Mouse (Mus musculus) stomach, embryonic 15.5 days (tissue): Measurements from ENCODE around the gene Auts2. TPM values are rescaled to one million over a fixed set of nuclear protein-coding genes. Genes with fewer than 3 reads are reported as not detected.

Experiments used
- ATAC-seq: fragments of 200-750 bp; cut with Nextera tagmentation; 2 replicates; pipeline ENCODE4 v1.8.0; 2017; ENCODE audit warnings: low read depth, moderate number of reproducible peaks, moderate TSS enrichment; ENCODE audit not compliant: insufficient read depth, low FRiP score
- H3K27ac ChIP-seq: fragments of 300-500 bp; sonication (generic); 2 replicates; pipeline ENCODE4 v1.5.1; 2015; ENCODE audit warnings: mild to moderate bottlenecking, inconsistent platforms
- H3K27me3 ChIP-seq: fragments of 300-500 bp; sonication (generic); replicated peaks from 2 replicates; pipeline ENCODE4 v1.6.1; 2015; ENCODE audit warnings: inconsistent platforms
- H3K36me3 ChIP-seq: fragments of 300-500 bp; sonication (generic); 2 replicates; pipeline ENCODE4 v1.6.1; 2015; ENCODE audit warnings: inconsistent platforms
- H3K4me1 ChIP-seq: fragments of 300-500 bp; sonication (generic); 2 replicates; pipeline ENCODE4 v1.6.1; 2015; ENCODE audit warnings: inconsistent platforms
- H3K4me2 ChIP-seq: fragments of 300-500 bp; sonication (generic); 2 replicates; pipeline ENCODE4 v1.6.1; 2015; ENCODE audit warnings: mild to moderate bottlenecking, inconsistent platforms
- H3K4me3 ChIP-seq: fragments of 300-500 bp; sonication (generic); replicated peaks from 2 replicates; pipeline ENCODE4 v1.5.1; 2015; ENCODE audit warnings: inconsistent platforms
- H3K9ac ChIP-seq: fragments of 300-500 bp; sonication (generic); 2 replicates; pipeline ENCODE4 v1.6.1; 2015; ENCODE audit warnings: inconsistent platforms
- H3K9me3 ChIP-seq: fragments of 300-500 bp; sonication (generic); 2 replicates; pipeline ENCODE4 v1.6.1; 2016; ENCODE audit warnings: inconsistent platforms
- WGBS: fragments of 180-500 bp; shearing (Covaris S2); methylation state at CpG from one replicate; pipeline ENCODE4 v1.1.7; 2015; 5-methylcytosine and 5-hydroxymethylcytosine counted together
- polyA plus RNA-seq: library from polyadenylated mRNA; unstranded; fragments of >200 nt; fragmentation: Nextera tagmentation; extraction: Ambion mirVana; gene quantifications from 2 replicates; pipeline ENCODE4 v1.2.1, GENCODE M21; 2015

The Auts2 gene
- polyA plus RNA-seq, 1 experiment from 2014 or later = 25.5 TPM

- H3K9me3 ChIP-seq = no peaks in the 10 kb centered on the region
- H3K4me1 ChIP-seq = no peaks in the 10 kb centered on the region
- H3K9ac ChIP-seq = no peak overlapping the region
- H3K27me3 ChIP-seq = no peaks in the 10 kb centered on the region
- H3K27ac ChIP-seq = no peak overlapping the region
- no peak overlapping the region for H3K4me2 ChIP-seq
- no peaks in the 10 kb centered on the region for H3K36me3 ChIP-seq
- H3K4me3 ChIP-seq = no peak overlapping the region
- no peak for ATAC-seq
- WGBS = 87% methylated on average over 4 of the region's 4 CpGs
Measured at GRCm38 (mm10) chr5:131486527-131486926, 1056.6 kb downstream of the Auts2 start.

GRCm38 (mm10) chr5:131475278-131475677, 1067.9 kb downstream of the Auts2 start:
- no peak for ATAC-seq
- no peaks in the 10 kb centered on the region for H3K9me3 ChIP-seq
- H3K36me3 ChIP-seq = peaks cover 38% of the 10 kb centered on the region
- H3K9ac ChIP-seq = no peak overlapping the region
- H3K27ac ChIP-seq = no peak overlapping the region
- no peak overlapping the region for H3K4me3 ChIP-seq
- no peaks in the 10 kb centered on the region for H3K27me3 ChIP-seq
- no peaks in the 10 kb centered on the region for H3K4me1 ChIP-seq
- H3K4me2 ChIP-seq = no peak overlapping the region

- Histone ChIP-seq H3K4me1 (no peaks in the 10 kb centered on the region), H3K4me3 (no peak overlapping the region), H3K36me3 (peaks cover 36% of the 10 kb centered on the region), H3K4me2 (no peak overlapping the region), H3K9me3 (no peaks in the 10 kb centered on the region), H3K27me3 (no peaks in the 10 kb centered on the region), H3K27ac (no peak overlapping the region), H3K9ac (no peak overlapping the region)
- 96% methylated on average over 4 of the region's 4 CpGs for WGBS
- no peak for ATAC-seq
Measured at GRCm38 (mm10) chr5:131468609-131469008, 1074.5 kb downstream of the Auts2 start.

GRCm38 (mm10) chr5:131466131-131466530, 1077.0 kb downstream of the Auts2 start:
- 94% methylated on average over 9 of the region's 9 CpGs for WGBS
- H3K36me3 ChIP-seq = peaks cover 41% of the 10 kb centered on the region

DNA sequence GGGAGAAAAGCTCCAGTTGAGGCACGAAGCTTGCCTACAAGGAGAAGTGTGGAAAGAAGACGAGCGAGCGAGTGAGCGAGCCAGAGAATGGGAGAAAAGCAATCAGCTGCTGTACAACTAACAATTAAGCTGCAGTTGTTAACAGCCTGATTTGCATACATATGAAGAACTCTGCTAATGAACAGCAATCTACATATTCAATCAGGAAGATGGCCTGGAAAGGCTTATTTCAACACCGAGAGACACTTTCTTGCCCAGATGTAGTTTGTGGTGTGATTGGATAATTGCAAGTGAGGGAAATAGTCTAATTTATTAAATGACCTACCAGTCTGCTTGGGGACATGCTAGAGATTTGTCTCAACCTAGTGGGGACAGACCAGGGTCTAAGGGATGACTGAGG, 1079.7 kb downstream of the Auts2 start:
- no peaks in the 10 kb centered on the region for H3K9me3 ChIP-seq
- no peak overlapping the region for H3K9ac ChIP-seq
- no peaks in the 10 kb centered on the region for H3K4me1 ChIP-seq
- no peak overlapping the region for H3K4me3 ChIP-seq
- no peak overlapping the region for H3K27ac ChIP-seq
- WGBS = 95% methylated on average over 6 of the region's 6 CpGs
- H3K4me2 ChIP-seq = no peak overlapping the region
- H3K27me3 ChIP-seq = no peaks in the 10 kb centered on the region
- peaks cover 30% of the 10 kb centered on the region for H3K36me3 ChIP-seq
- no peak for ATAC-seq

More at GRCm38 (mm10) chr5:131466131-131466530, 1077.0 kb downstream of the Auts2 start:
- Histone ChIP-seq H3K4me1 (no peaks in the 10 kb centered on the region), H3K4me3 (no peak overlapping the region), H3K4me2 (no peak overlapping the region), H3K9me3 (no peaks in the 10 kb centered on the region), H3K27me3 (no peaks in the 10 kb centered on the region), H3K27ac (no peak overlapping the region), H3K9ac (no peak overlapping the region)
- ATAC-seq = no peak

DNA sequence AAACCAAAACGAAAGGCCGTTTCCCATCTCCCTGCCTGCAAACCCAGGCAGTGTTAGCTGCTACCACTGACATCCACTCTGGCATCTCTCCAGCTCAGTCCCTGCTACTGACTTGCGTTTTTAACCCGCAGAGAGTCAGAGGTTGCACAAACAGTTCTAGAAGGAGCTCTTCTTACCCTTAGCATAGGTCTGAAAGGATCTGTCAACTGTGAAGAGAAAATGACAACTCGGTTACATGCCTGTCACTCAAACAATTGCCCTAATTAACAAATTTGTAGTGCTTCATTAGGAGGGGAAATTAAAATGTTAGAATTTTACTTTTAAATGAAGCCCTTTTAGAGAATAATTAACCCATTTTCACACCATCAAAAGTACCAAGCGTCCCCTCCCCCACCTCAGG, 1083.2 kb downstream of the Auts2 start:
- no peak overlapping the region for H3K4me3 ChIP-seq
- peaks cover 42% of the 10 kb centered on the region for H3K36me3 ChIP-seq
- no peaks in the 10 kb centered on the region for H3K9me3 ChIP-seq
- ATAC-seq = no peak
- no peaks in the 10 kb centered on the region for H3K4me1 ChIP-seq
- no peak overlapping the region for H3K9ac ChIP-seq
- 82% methylated on average over 6 of the region's 6 CpGs for whole genome bisulfite sequencing
- no peak overlapping the region for H3K27ac ChIP-seq
- H3K4me2 ChIP-seq = no peak overlapping the region
- no peaks in the 10 kb centered on the region for H3K27me3 ChIP-seq

DNA sequence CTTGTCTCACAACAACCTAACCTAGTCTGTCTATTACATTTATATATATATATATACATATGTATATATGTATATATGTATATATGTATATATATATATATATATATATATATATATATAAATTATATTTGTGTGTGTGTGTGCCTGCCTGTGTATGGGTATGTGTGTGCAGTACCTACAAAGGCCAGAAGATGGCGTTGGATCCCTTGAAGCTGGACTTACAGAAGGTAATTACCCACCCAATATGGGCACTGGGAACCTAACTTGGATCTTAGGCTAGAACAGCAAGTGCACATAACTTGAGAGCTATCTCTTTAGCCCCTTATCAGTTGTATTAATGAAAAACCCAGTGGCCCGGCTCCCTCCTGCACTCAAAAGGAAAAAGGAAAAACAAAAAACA, 1083.6 kb downstream of the Auts2 start:
- H3K9ac ChIP-seq = no peak overlapping the region
- H3K4me2 ChIP-seq = no peak overlapping the region
- no peaks in the 10 kb centered on the region for H3K27me3 ChIP-seq
- ATAC-seq = no peak
- WGBS = 59% methylated on average over 2 of the region's 2 CpGs
- H3K9me3 ChIP-seq = no peaks in the 10 kb centered on the region
- H3K36me3 ChIP-seq = peaks cover 42% of the 10 kb centered on the region
- no peak overlapping the region for H3K4me3 ChIP-seq
- H3K27ac ChIP-seq = no peak overlapping the region
- no peaks in the 10 kb centered on the region for H3K4me1 ChIP-seq

GRCm38 (mm10) chr5:131458700-131459099, 1084.4 kb downstream of the Auts2 start:
- no peak for ATAC-seq
- H3K4me1 ChIP-seq = no peaks in the 10 kb centered on the region
- H3K4me2 ChIP-seq = no peak overlapping the region
- H3K27me3 ChIP-seq = no peaks in the 10 kb centered on the region
- H3K9me3 ChIP-seq = no peaks in the 10 kb centered on the region
- no peak overlapping the region for H3K9ac ChIP-seq
- H3K27ac ChIP-seq = no peak overlapping the region
- H3K36me3 ChIP-seq = peaks cover 43% of the 10 kb centered on the region
- no peak overlapping the region for H3K4me3 ChIP-seq
- 82% methylated on average over 6 of the region's 6 CpGs for whole genome bisulfite sequencing

DNA sequence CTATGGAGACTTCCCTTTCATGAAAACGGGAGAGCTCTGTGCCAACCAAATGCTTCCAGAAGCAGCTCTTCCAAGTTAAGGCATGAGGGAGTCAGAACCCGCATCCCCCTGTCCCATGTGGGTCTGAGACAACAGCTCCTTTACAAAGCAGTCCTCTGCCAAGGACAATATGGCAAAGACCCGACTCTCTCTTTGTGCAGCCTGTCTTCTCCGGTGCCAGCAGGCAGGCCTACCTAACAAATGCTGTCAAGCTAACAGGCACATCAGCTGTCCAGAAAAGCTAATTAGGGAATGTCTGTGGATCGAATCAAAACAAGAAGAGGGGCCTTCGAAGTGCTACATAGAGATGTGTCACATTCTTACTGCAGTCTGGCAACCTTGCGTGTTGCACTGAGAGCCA, 1085.1 kb downstream of the Auts2 start:
- Histone ChIP-seq H3K9me3 (no peaks in the 10 kb centered on the region), H3K36me3 (peaks cover 36% of the 10 kb centered on the region), H3K27ac (no peak overlapping the region), H3K9ac (no peak overlapping the region), H3K4me3 (no peak overlapping the region), H3K4me2 (no peak overlapping the region), H3K27me3 (no peaks in the 10 kb centered on the region), H3K4me1 (no peaks in the 10 kb centered on the region)
- no peak for ATAC-seq
- 88% methylated on average over 7 of the region's 7 CpGs for WGBS

DNA sequence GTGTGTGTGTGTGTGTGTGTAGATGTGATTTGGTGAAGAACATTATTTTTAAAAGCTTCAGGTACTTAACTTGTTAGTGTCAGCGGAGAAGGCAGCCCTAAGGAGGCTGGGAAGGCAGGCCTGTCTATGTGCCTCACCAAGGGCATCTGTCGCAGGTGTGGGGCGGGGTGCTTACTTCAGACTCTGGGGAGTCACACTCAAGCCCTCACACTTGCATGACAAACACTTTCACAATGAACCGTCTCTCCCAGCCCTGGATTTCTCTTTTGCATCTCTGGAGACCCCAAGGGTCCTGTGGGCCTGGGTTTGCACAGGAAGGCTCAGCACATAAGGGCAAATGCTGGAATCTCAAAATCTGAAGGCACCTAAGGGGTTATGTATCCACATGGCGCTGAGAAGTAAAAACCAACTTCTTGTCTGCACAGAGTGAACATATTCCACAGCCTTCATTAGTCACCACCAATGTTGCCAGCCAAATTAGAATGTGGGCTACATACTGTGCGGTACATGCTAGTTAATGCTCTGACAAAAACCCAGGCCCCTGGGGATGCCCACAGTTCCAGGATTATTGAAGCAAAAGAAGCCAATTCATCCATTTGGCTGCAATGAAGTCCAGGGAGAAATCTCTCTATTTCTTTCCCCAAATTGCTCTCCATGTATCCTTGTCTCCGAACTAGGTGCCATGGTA, 1093.8 kb downstream of the Auts2 start:
- ATAC-seq = no peak
- H3K27ac ChIP-seq = no peak overlapping the region
- H3K4me1 ChIP-seq = no peaks in the 10 kb centered on the region
- 87% methylated on average over 7 of the region's 7 CpGs for WGBS
- no peak overlapping the region for H3K4me2 ChIP-seq
- peaks cover 62% of the 10 kb centered on the region for H3K36me3 ChIP-seq
- H3K9me3 ChIP-seq = no peaks in the 10 kb centered on the region
- no peak overlapping the region for H3K4me3 ChIP-seq
- H3K9ac ChIP-seq = no peak overlapping the region
- H3K27me3 ChIP-seq = no peaks in the 10 kb centered on the region

DNA sequence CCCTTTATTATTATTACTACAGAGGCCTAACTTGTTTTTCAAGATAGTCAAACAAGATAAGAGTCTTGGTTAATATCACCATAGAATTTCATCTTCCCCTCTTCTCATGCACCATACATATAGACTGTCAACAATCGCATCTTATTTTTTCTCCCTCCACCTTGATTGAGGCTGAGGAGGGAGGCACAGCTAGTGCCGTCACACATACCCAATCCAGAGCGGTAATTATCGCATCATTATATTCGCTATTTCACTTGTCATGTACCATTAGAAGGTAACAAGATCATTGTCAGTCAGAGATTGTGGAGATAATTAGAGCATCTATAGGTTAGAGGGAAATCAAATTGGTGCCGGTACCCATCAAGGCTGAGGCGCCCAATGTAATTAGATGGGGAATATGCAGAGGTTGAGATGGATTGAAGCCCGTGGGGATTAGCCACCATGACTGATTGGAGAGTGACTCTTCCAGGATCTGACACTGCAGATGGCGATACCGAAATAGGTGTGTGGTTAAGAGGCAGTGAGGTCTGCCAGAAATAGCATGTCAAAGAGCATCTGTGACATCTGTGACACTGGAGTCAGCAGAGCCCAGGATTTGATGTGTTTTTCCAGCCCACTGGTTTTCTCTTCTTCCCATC, 1107.8 kb downstream of the Auts2 start:
- no peaks in the 10 kb centered on the region for H3K4me1 ChIP-seq
- H3K27me3 ChIP-seq = no peaks in the 10 kb centered on the region
- no peak overlapping the region for H3K27ac ChIP-seq
- ATAC-seq = no peak
- H3K4me3 ChIP-seq = no peak overlapping the region
- H3K4me2 ChIP-seq = no peak overlapping the region
- H3K36me3 ChIP-seq = peaks cover 21% of the 10 kb centered on the region
- no peak overlapping the region for H3K9ac ChIP-seq
- H3K9me3 ChIP-seq = no peaks in the 10 kb centered on the region
- WGBS = 86% methylated on average over 10 of the region's 10 CpGs

DNA sequence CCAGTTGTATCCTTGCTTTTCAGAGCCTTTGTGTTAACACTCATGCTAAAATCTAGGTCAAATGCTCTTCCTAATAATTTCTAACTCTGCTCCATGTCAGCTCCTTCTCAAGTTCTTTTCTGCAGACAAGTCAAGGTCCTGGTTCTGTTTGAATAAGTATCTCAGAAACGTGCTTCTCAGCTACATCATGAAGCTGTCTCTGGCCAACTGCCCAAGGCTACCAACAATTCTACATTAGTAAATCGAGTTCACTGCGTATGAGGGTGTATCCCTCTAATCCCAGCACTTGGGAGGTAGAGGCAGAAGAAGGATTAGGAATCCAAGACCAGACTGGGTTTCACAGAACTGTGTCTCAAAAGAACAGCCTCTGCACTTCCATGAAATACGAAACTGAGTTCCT, 1109.9 kb downstream of the Auts2 start:
- H3K9ac ChIP-seq = no peak overlapping the region
- H3K4me3 ChIP-seq = no peak overlapping the region
- no peaks in the 10 kb centered on the region for H3K4me1 ChIP-seq
- 77% methylated on average over 4 of the region's 4 CpGs for WGBS
- ATAC-seq = no peak
- no peaks in the 10 kb centered on the region for H3K27me3 ChIP-seq
- no peak overlapping the region for H3K4me2 ChIP-seq
- H3K9me3 ChIP-seq = no peaks in the 10 kb centered on the region
- H3K36me3 ChIP-seq = 0 out of 2 replicates have a peak, but pooled peaks cover 4% of the 10 kb centered on the region
- H3K27ac ChIP-seq = no peak overlapping the region
